Mouse (Mus musculus) bone marrow macrophage, adult 2 months (primary cell): Measurements from ENCODE around the gene Mpp3.

ENCODE experiments used
- CTCF ChIP-seq: IDR thresholded peaks from 2 replicates; pipeline ENCODE4 v1.5.1; 2012; ENCODE audit warnings: low read depth, mild to moderate bottlenecking, low read length, moderate library complexity
- POLR2A ChIP-seq: IDR thresholded peaks from 2 replicates; pipeline ENCODE4 v1.6.1; 2012; ENCODE audit warnings: mild to moderate bottlenecking, low read depth, low read length, borderline replicate concordance

- TF ChIP-seq CTCF (no peak), POLR2A (no peak)
Observed at GRCm38 (mm10) chr11:102061941-102062473, 33.7 kb upstream of the Mpp3 start.
